Mouse (Mus musculus) CH12.LX (cell line): ENCODE measurements around the gene Crabp1. TPM values are rescaled to one million over a fixed set of nuclear protein-coding genes. Genes with fewer than 3 reads are reported as not detected.

Experiments used
- DNase-seq: peaks from one replicate; pipeline ENCODE4 v3.0.0-alpha.2; 2013; ENCODE audit errors: extremely low read depth
- H3K27ac ChIP-seq: 2 replicates; pipeline ENCODE4 v1.5.1; 2012; ENCODE audit warnings: low read depth, mild to moderate bottlenecking, control low read depth, moderate library complexity; ENCODE audit not compliant: insufficient read depth
- H3K27me3 ChIP-seq: replicated peaks from 2 replicates; pipeline ENCODE3; 2012; ENCODE audit warnings: inconsistent platforms
- H3K36me3 ChIP-seq, 2 experiments: replicated peaks in 1 of 2; 2 replicates each; pipeline versions ENCODE3 to v1.6.1; 2012; ENCODE audit warnings: inconsistent platforms in 1 of 2, low read length in 1 of 2, mild to moderate bottlenecking in 1 of 2, mixed read lengths in 1 of 2, moderate library complexity in 1 of 2; ENCODE audit not compliant: control insufficient read depth in 1 of 2, insufficient read depth in 1 of 2
- H3K4me1 ChIP-seq, 2 experiments: 2 replicates each; pipeline ENCODE4 v1.6.1; 2012; ENCODE audit warnings: inconsistent platforms in 1 of 2, moderate library complexity in 1 of 2; ENCODE audit not compliant: insufficient read depth in 2 of 2, control insufficient read depth in 1 of 2
- H3K4me2 ChIP-seq: 2 replicates; pipeline ENCODE4 v1.6.1; 2012; ENCODE audit warnings: low read depth, mild to moderate bottlenecking, control low read depth; ENCODE audit not compliant: poor library complexity, insufficient read depth, severe bottlenecking
- H3K4me3 ChIP-seq, 3 experiments: fragments of 150-350 bp in 1 of 3; sonication (generic) in 1 of 3; replicated peaks in 1 of 3; 2 replicates each; pipeline versions ENCODE3 to v1.5.1; 2011 to 2012; ENCODE audit warnings: low read depth in 2 of 3, low read length in 2 of 3, mild to moderate bottlenecking in 2 of 3, moderate library complexity in 2 of 3, control low read depth in 1 of 3, improper control_type of control experiment in 1 of 3, inconsistent platforms in 1 of 3, mixed read lengths in 1 of 3; ENCODE audit not compliant: poor library complexity in 1 of 3
- H3K79me2 ChIP-seq: replicated peaks from 2 replicates; pipeline ENCODE4 v1.6.1; 2012; ENCODE audit warnings: mild to moderate bottlenecking, moderate library complexity; ENCODE audit not compliant: control insufficient read depth, poor library complexity, insufficient read depth, severe bottlenecking; ENCODE audit errors: extremely low read depth
- H3K9ac ChIP-seq: 2 replicates; pipeline ENCODE4 v1.6.1; 2012; ENCODE audit warnings: low read depth, mild to moderate bottlenecking, control low read depth, moderate library complexity; ENCODE audit not compliant: insufficient read depth
- H3K9me3 ChIP-seq: replicated peaks from 2 replicates; pipeline ENCODE3; 2012; ENCODE audit warnings: low read length, inconsistent platforms, mixed read lengths
- BHLHE40 ChIP-seq: IDR thresholded peaks from 2 replicates; pipeline ENCODE4 v1.6.1; 2011; ENCODE audit warnings: mild to moderate bottlenecking, low read depth, low read length, improper control_type of control experiment
- CHD1 ChIP-seq: IDR thresholded peaks from 2 replicates; pipeline ENCODE4 v1.6.1; 2012; ENCODE audit warnings: low read depth, low read length, improper control_type of control experiment, inconsistent platforms
- CHD2 ChIP-seq: IDR thresholded peaks from 2 replicates; pipeline ENCODE4 v1.6.1; 2011; ENCODE audit warnings: low read length, improper control_type of control experiment
- E2F4 ChIP-seq: IDR thresholded peaks from 2 replicates; pipeline ENCODE4 v1.6.1; 2011; ENCODE audit warnings: low read depth, low read length, improper control_type of control experiment; ENCODE audit not compliant: insufficient replicate concordance
- ELF1 ChIP-seq: IDR thresholded peaks from 2 replicates; pipeline ENCODE4 v1.6.1; 2014; ENCODE audit warnings: low read depth, mild to moderate bottlenecking, inconsistent platforms, low read length, improper control_type of control experiment
- ETS1 ChIP-seq: conservative IDR thresholded peaks from 2 replicates; pipeline ENCODE4 v1.6.1; 2012; ENCODE audit warnings: low read depth, mild to moderate bottlenecking, inconsistent platforms, low read length, improper control_type of control experiment, moderate library complexity
- GABPA ChIP-seq: IDR thresholded peaks from 2 replicates; pipeline ENCODE4 v1.6.1; 2012; ENCODE audit warnings: low read depth, low read length, improper control_type of control experiment, inconsistent platforms; ENCODE audit not compliant: insufficient replicate concordance
- HCFC1 ChIP-seq: IDR thresholded peaks from 2 replicates; pipeline ENCODE4 v1.6.1; 2012; ENCODE audit warnings: low read depth, mild to moderate bottlenecking, inconsistent platforms, low read length, improper control_type of control experiment
- IRF4 ChIP-seq: IDR thresholded peaks from 2 replicates; pipeline ENCODE4 v1.6.1; 2014; ENCODE audit warnings: low read depth, mild to moderate bottlenecking, inconsistent platforms, low read length, improper control_type of control experiment
- JUN ChIP-seq: IDR thresholded peaks from 2 replicates; pipeline ENCODE4 v1.6.1; 2011; ENCODE audit warnings: low read depth, mild to moderate bottlenecking, low read length, improper control_type of control experiment, moderate library complexity; ENCODE audit not compliant: insufficient read depth
- KAT2A ChIP-seq: IDR thresholded peaks from 2 replicates; pipeline ENCODE4 v1.6.1; 2012; ENCODE audit warnings: low read length, improper control_type of control experiment, inconsistent platforms; ENCODE audit not compliant: insufficient replicate concordance
- MAFK ChIP-seq: IDR thresholded peaks from 2 replicates; pipeline ENCODE4 v1.6.1; 2011; ENCODE audit warnings: low read length, improper control_type of control experiment; ENCODE audit not compliant: insufficient replicate concordance
- MAX ChIP-seq: IDR thresholded peaks from 2 replicates; pipeline ENCODE4 v1.6.1; 2011; ENCODE audit warnings: low read length, improper control_type of control experiment
- MAZ ChIP-seq: IDR thresholded peaks from 2 replicates; pipeline ENCODE4 v1.6.1; 2012; ENCODE audit warnings: low read depth, mild to moderate bottlenecking, inconsistent platforms, low read length, improper control_type of control experiment, moderate library complexity
- MEF2A ChIP-seq: IDR thresholded peaks from 2 replicates; pipeline ENCODE4 v1.6.1; 2014; ENCODE audit warnings: low read depth, mild to moderate bottlenecking, inconsistent platforms, low read length, improper control_type of control experiment, borderline replicate concordance
- MXI1 ChIP-seq: IDR thresholded peaks from 2 replicates; pipeline ENCODE4 v1.6.1; 2011; ENCODE audit warnings: mild to moderate bottlenecking, low read depth, low read length, improper control_type of control experiment
- NRF1 ChIP-seq: IDR thresholded peaks from 2 replicates; pipeline ENCODE4 v1.6.1; 2014; ENCODE audit warnings: low read depth, mild to moderate bottlenecking, inconsistent platforms, low read length, improper control_type of control experiment, moderate library complexity
- POLR2AphosphoS2 ChIP-seq: IDR thresholded peaks from 2 replicates; pipeline ENCODE4 v1.6.1; 2011; ENCODE audit warnings: low read depth, low read length, improper control_type of control experiment
- RAD21 ChIP-seq: IDR thresholded peaks from 2 replicates; pipeline ENCODE4 v1.6.1; 2011; ENCODE audit warnings: low read depth, mild to moderate bottlenecking, low read length, improper control_type of control experiment, moderate library complexity
- RCOR1 ChIP-seq: conservative IDR thresholded peaks from 2 replicates; pipeline ENCODE4 v1.6.1; 2012; ENCODE audit warnings: low read depth, mild to moderate bottlenecking, inconsistent platforms, low read length, improper control_type of control experiment
- SIN3A ChIP-seq: IDR thresholded peaks from 2 replicates; pipeline ENCODE4 v1.6.1; 2012; ENCODE audit warnings: low read length, improper control_type of control experiment, inconsistent platforms
- TBP ChIP-seq: conservative IDR thresholded peaks from 2 replicates; pipeline ENCODE4 v1.6.1; 2011; ENCODE audit warnings: low read depth, low read length, improper control_type of control experiment
- UBTF ChIP-seq: IDR thresholded peaks from 2 replicates; pipeline ENCODE4 v1.6.1; 2012; ENCODE audit warnings: low read depth, mild to moderate bottlenecking, inconsistent platforms, low read length, improper control_type of control experiment, moderate library complexity
- USF1 ChIP-seq: IDR thresholded peaks from 2 replicates; pipeline ENCODE4 v1.6.1; 2014; ENCODE audit warnings: low read depth, mild to moderate bottlenecking, inconsistent platforms, low read length, improper control_type of control experiment
- USF2 ChIP-seq: conservative IDR thresholded peaks from 2 replicates; pipeline ENCODE4 v1.6.1; 2011; ENCODE audit warnings: low read depth, low read length, improper control_type of control experiment
- ZKSCAN1 ChIP-seq: IDR thresholded peaks from 2 replicates; pipeline ENCODE4 v1.6.1; 2012; ENCODE audit warnings: low read depth, inconsistent platforms, low read length, improper control_type of control experiment, borderline replicate concordance
- dilution Hi-C: fragments of 300-500 bp; cut with MboI; formaldehyde crosslinking; loops from 2 replicates; pipeline ENCODE4 v1.14.3; 2020; ENCODE audit warnings: low sequenced_read_pairs; ENCODE audit not compliant: extremely low pct_unique_long_range_greater_than_20kb, extremely low pct_ligation_motif_present
- in situ Hi-C: fragments of 300-500 bp; cut with MboI; formaldehyde crosslinking; loops from 3 replicates; pipeline ENCODE4 v1.14.3; 2019; ENCODE audit warnings: low sequenced_read_pairs, low pct_ligation_motif_present, low pct_unique_long_range_greater_than_20kb, mixed read lengths
- polyA plus RNA-seq: library from polyadenylated mRNA; unstranded; fragments of >175 nt; gene quantifications from 2 replicates; pipeline ENCODE4 v1.2.1, GENCODE M21; 2012; ENCODE audit warnings: low read depth; ENCODE audit not compliant: insufficient read length
- total RNA-seq, 2 experiments: library from RNA; depleted of rRNA; stranded (reverse); fragments of 300-350 nt in 1 of 2; fragments of >200 nt in 1 of 2; gene quantifications; 2 replicates each; pipeline ENCODE4 v1.2.3; 2012 to 2014

Gene Crabp1
- total and polyA plus RNA-seq, 3 experiments = not detected

GRCm38 (mm10) chr9:54809953-54810352 is 45.4 kb downstream of the Crabp1 start:
- no peaks in the 10 kb centered on the region for H3K4me1 ChIP-seq
- no peak overlapping the region for H3K9ac ChIP-seq
- DNase-seq = no peak

GRCm38 (mm10) chr9:54816508-54817201 is 52.1 kb downstream of the Crabp1 start:
- Histone ChIP-seq H3K9ac (no peak overlapping the region), H3K36me3 (no peaks in the 10 kb centered on the region), H3K27ac (no peak overlapping the region), H3K4me3 (no peak overlapping the region), H3K4me1 (no peaks in the 10 kb centered on the region), H3K79me2 (no peaks in the 10 kb centered on the region), H3K4me2 (no peak overlapping the region), H3K27me3 (peaks cover 5% of the 10 kb centered on the region), H3K9me3 (no peaks in the 10 kb centered on the region)
- in situ Hi-C loops = no loop called here
- dilution Hi-C loops = no loop called here
- TF ChIP-seq USF1 = no peak
- TF ChIP-seq MAX = no peak
- TF ChIP-seq ZKSCAN1 = no peak
- TF ChIP-seq CHD2 = no peak
- TF ChIP-seq SIN3A = no peak
- TF ChIP-seq POLR2AphosphoS2 = no peak
- no peak for TF ChIP-seq MAZ
- no peak for TF ChIP-seq E2F4
- no peak for TF ChIP-seq CHD1
- no peak for TF ChIP-seq UBTF
- TF ChIP-seq MEF2A = no peak
- TF ChIP-seq HCFC1 = no peak
- no peak for TF ChIP-seq ETS1
- TF ChIP-seq USF2 = no peak
- no peak for TF ChIP-seq TBP
- no peak for TF ChIP-seq BHLHE40
- TF ChIP-seq MXI1 = no peak
- no peak for DNase-seq

More at GRCm38 (mm10) chr9:54809953-54810352, 45.4 kb downstream of the Crabp1 start:
- peaks cover 3% of the 10 kb centered on the region for H3K9me3 ChIP-seq
- in situ Hi-C loops (no loop called here), dilution Hi-C loops (no loop called here)
- no peaks in the 10 kb centered on the region for H3K27me3 ChIP-seq
- no peak for TF ChIP-seq MAFK
- no peak for TF ChIP-seq CHD1
- TF ChIP-seq RCOR1 = no peak
- TF ChIP-seq KAT2A = no peak
- no peak for TF ChIP-seq POLR2AphosphoS2
- TF ChIP-seq ZKSCAN1 = no peak
- TF ChIP-seq BHLHE40 = no peak
- no peak for TF ChIP-seq JUN
- no peak for TF ChIP-seq IRF4
- no peak for TF ChIP-seq GABPA
- no peak for TF ChIP-seq USF1
- TF ChIP-seq HCFC1 = no peak
- TF ChIP-seq MAX = no peak
- no peak for TF ChIP-seq E2F4
- TF ChIP-seq NRF1 = no peak
- no peak for TF ChIP-seq ELF1
- no peak for TF ChIP-seq CHD2
- no peak for TF ChIP-seq MXI1
- no peak for TF ChIP-seq RAD21
- H3K79me2 ChIP-seq = no peaks in the 10 kb centered on the region
- no peak overlapping the region for H3K4me3 ChIP-seq
- no peaks in the 10 kb centered on the region for H3K36me3 ChIP-seq
- H3K27ac ChIP-seq = no peak overlapping the region
- H3K4me2 ChIP-seq = no peak overlapping the region
